Mouse (Mus musculus): ENCODE data around the gene Krtap24-1. TPM values are rescaled to one million over a fixed set of nuclear protein-coding genes. Genes with fewer than 3 reads are reported as not detected.

Gene Krtap24-1
- polyA plus RNA-seq, 1 experiment = not detected

GRCm38 (mm10) chr16:88569096-88569495 is 43.0 kb downstream of the Krtap24-1 start:
- Histone ChIP-seq H3K27ac (ENCODE audit: insufficient read depth, low read depth, low read length) (peak overlapping the region; percentile 38), H3K27me3 (replicated peaks; ENCODE audit: control insufficient read depth, insufficient read depth, low read length) (no peaks in the 10 kb centered on the region), H3K4me3 (ENCODE audit: insufficient read depth, low read depth, low read length) (no peak overlapping the region), H3K36me3 (ENCODE audit: control insufficient read depth, insufficient read depth, low read length) (no peaks in the 10 kb centered on the region), H3K4me1 (ENCODE audit: control insufficient read depth, insufficient read depth, low read length) (peaks cover 7% of the 10 kb centered on the region; the same call in 1 of the 2 replicates)
- WGBS = 37% methylated on average over 1 of the region's 1 CpGs
- no peak for TF ChIP-seq CTCF (conservative IDR thresholded peaks at IDR 0.05; ENCODE audit: insufficient read depth, insufficient read length, low read depth, low read length)
- no peak for TF ChIP-seq POLR2A (IDR thresholded peaks at IDR 0.05; ENCODE audit: low read depth, low read length)
- no peak for DNase-seq

- WGBS = 56% methylated on average over 6 of the region's 6 CpGs
- Histone ChIP-seq H3K27ac (ENCODE audit: insufficient read depth, low read depth, low read length) (peak within 1 kb of the TSS; percentile 91), H3K4me1 (ENCODE audit: control insufficient read depth, insufficient read depth, low read length) (no peaks in the 10 kb centered on the region), H3K36me3 (ENCODE audit: control insufficient read depth, insufficient read depth, low read length) (no peaks in the 10 kb centered on the region), H3K4me3 (ENCODE audit: insufficient read depth, low read depth, low read length) (peak within 1 kb of the TSS; percentile 55), H3K27me3 (replicated peaks; ENCODE audit: control insufficient read depth, insufficient read depth, low read length) (no peaks in the 10 kb centered on the region)
- no peak for TF ChIP-seq POLR2A (IDR thresholded peaks at IDR 0.05; ENCODE audit: low read depth, low read length)
- TF ChIP-seq CTCF (conservative IDR thresholded peaks at IDR 0.05; ENCODE audit: insufficient read depth, insufficient read length, low read depth, low read length) = no peak
- DNase-seq = peak; percentile 86
Measured at GRCm38 (mm10) chr16:88563045-88563913, 48.8 kb downstream of the Krtap24-1 start, which contains the start of gene Cldn8. Gene Cldn8, minus strand, starts transcription at chr16:88563183.

- Histone ChIP-seq H3K27me3 (replicated peaks; ENCODE audit: control insufficient read depth, insufficient read depth, low read length) (no peaks in the 10 kb centered on the region), H3K27ac (ENCODE audit: insufficient read depth, low read depth, low read length) (no peak overlapping the region; the same call in 1 of the 2 replicates), H3K4me3 (ENCODE audit: insufficient read depth, low read depth, low read length) (peak overlapping the region; percentile 55), H3K4me1 (ENCODE audit: control insufficient read depth, insufficient read depth, low read length) (no peaks in the 10 kb centered on the region), H3K36me3 (ENCODE audit: control insufficient read depth, insufficient read depth, low read length) (no peaks in the 10 kb centered on the region)
- TF ChIP-seq POLR2A (IDR thresholded peaks at IDR 0.05; ENCODE audit: low read depth, low read length) (no peak), CTCF (conservative IDR thresholded peaks at IDR 0.05; ENCODE audit: insufficient read depth, insufficient read length, low read depth, low read length) (no peak)
- DNase-seq = no peak
- 32% methylated on average over 6 of the region's 6 CpGs for WGBS
Measured at GRCm38 (mm10) chr16:88561617-88562164, 50.4 kb downstream of the Krtap24-1 start.

Other genes starting within 250 kb of the Krtap24-1 start
- 0.23 TPM in 1 of 2 replicates, not detected in the other for gene Cldn17, start 105.3 kb downstream of the Krtap24-1 start, polyA plus RNA-seq (2012; rRNA removed)
- gene Cldn8, start 49.1 kb downstream of the Krtap24-1 start, polyA plus RNA-seq (2012; rRNA removed) = 46.8 and 49.4 TPM in 2 replicates
- not detected in 2 replicates for gene 2310079G19Rik, start 15.4 kb upstream of the Krtap24-1 start, polyA plus RNA-seq (2012; rRNA removed)
- gene Krtap26-1, start 35.5 kb upstream of the Krtap24-1 start, polyA plus RNA-seq (2012; rRNA removed) = not detected in 2 replicates
- gene Krtap27-1, start 59.4 kb upstream of the Krtap24-1 start, polyA plus RNA-seq (2012; rRNA removed) = not detected in 2 replicates
- gene 2310061N02Rik, start 95.7 kb upstream of the Krtap24-1 start, polyA plus RNA-seq (2012; rRNA removed) = not detected in 2 replicates
- gene Krtap13-1, start 116.6 kb upstream of the Krtap24-1 start, polyA plus RNA-seq (2012; rRNA removed) = not detected in 2 replicates
- not detected in 2 replicates for gene Krtap13, start 139.4 kb upstream of the Krtap24-1 start, polyA plus RNA-seq (2012; rRNA removed)
- gene 2310034C09Rik, start 146.6 kb upstream of the Krtap24-1 start, polyA plus RNA-seq (2012; rRNA removed) = not detected in 2 replicates
- not detected in 2 replicates for gene 2310057N15Rik, start 161.9 kb upstream of the Krtap24-1 start, polyA plus RNA-seq (2012; rRNA removed)
- gene Gm5965, start 165.6 kb upstream of the Krtap24-1 start, polyA plus RNA-seq (2012; rRNA removed) = not detected in 2 replicates
- gene Gm20741, start 199.9 kb upstream of the Krtap24-1 start, polyA plus RNA-seq (2012; rRNA removed) = not detected in 2 replicates
- not detected in 2 replicates for gene Krtap15, start 207.9 kb upstream of the Krtap24-1 start, polyA plus RNA-seq (2012; rRNA removed)
- not detected in 2 replicates for gene Krtap14, start 213.9 kb upstream of the Krtap24-1 start, polyA plus RNA-seq (2012; rRNA removed)